Mouse (Mus musculus): Measurements from ENCODE around the gene Tex9. TPM values are rescaled to one million over a fixed set of nuclear protein-coding genes. Genes with fewer than 3 reads are reported as not detected.
A peak's percentile ranks its signal among the peaks of the same experiment; 100 is the strongest.

Tex9 gene
- polyA plus RNA-seq, 1 experiment from 2014 or later, result 34.6 TPM

GRCm38 (mm10) chr9:72493465-72493864 is 1.5 kb upstream of the Tex9 start:
- Histone ChIP-seq H3K4me3 (ENCODE audit: low read length) (no peak overlapping the region), H3K9me3 (ENCODE audit: control insufficient read depth, low read length) (no peaks in the 10 kb centered on the region), H3K4me2 (ENCODE audit: low read length) (no peak overlapping the region), H3K9ac (ENCODE audit: low read depth, low read length) (no peak overlapping the region), H3K27me3 (replicated peaks; ENCODE audit: control insufficient read depth, insufficient read depth, low read length) (no peaks in the 10 kb centered on the region), H3K36me3 (ENCODE audit: control insufficient read depth, insufficient read depth, low read length) (no peaks in the 10 kb centered on the region), H3K4me1 (ENCODE audit: control insufficient read depth, insufficient read depth, low read depth, low read length) (peaks cover 4% of the 10 kb centered on the region), H3K27ac (ENCODE audit: low read depth, low read length) (no peak overlapping the region)
- no peak for ATAC-seq
- 76% methylated on average over 2 of the region's 2 CpGs for WGBS

DNA sequence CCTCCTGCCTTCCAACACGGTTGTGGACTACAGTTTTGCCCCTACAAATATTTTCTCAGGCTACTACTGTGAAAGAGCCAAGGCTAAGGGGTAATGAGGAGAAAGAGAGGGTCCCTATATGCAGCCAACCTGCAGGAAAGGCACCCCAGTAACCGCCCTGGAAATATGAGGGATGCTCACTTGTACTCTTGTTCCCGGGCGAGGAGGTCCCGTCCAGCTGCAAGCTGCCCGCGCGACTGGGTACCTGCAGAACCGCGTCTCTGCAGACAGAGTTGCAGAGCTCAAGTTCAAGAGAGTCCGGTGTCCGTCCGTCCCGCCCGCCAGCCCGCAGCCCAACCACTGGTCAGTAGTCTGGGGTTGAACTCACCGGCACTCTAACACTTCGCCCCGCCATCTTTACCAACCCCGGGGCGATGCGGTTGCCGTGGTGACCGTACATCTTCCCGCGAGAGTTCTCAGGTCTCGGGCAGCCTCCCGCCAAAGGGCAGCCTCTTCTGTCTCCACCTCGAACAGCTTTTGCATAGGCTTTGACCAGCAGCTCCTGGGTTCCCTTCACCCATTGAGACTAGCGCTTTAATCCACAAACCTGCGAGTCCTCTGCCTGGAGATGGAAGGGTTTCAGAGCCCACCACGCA is 336 bp downstream of the Tex9 start:
- no peaks in the 10 kb centered on the region for H3K27me3 ChIP-seq (replicated peaks; ENCODE audit: control insufficient read depth, insufficient read depth, low read length)
- no peaks in the 10 kb centered on the region for H3K9me3 ChIP-seq (ENCODE audit: control insufficient read depth, low read length)
- peak overlapping the region; percentile 77 for H3K27ac ChIP-seq (ENCODE audit: low read depth, low read length)
- H3K9ac ChIP-seq (ENCODE audit: low read depth, low read length), result peak overlapping the region; percentile 63
- peak overlapping the region; percentile 52 for H3K4me3 ChIP-seq (ENCODE audit: low read length)
- ATAC-seq, result peak; percentile 98
- H3K36me3 ChIP-seq (ENCODE audit: control insufficient read depth, insufficient read depth, low read length), result peaks cover 4% of the 10 kb centered on the region; the same call in 1 of the 2 replicates
- H3K4me1 ChIP-seq (ENCODE audit: control insufficient read depth, insufficient read depth, low read depth, low read length), result peaks cover 4% of the 10 kb centered on the region
- peak overlapping the region; percentile 59 for H3K4me2 ChIP-seq (ENCODE audit: low read length)
- under 1% methylated on average over 32 of the region's 32 CpGs for WGBS

DNA sequence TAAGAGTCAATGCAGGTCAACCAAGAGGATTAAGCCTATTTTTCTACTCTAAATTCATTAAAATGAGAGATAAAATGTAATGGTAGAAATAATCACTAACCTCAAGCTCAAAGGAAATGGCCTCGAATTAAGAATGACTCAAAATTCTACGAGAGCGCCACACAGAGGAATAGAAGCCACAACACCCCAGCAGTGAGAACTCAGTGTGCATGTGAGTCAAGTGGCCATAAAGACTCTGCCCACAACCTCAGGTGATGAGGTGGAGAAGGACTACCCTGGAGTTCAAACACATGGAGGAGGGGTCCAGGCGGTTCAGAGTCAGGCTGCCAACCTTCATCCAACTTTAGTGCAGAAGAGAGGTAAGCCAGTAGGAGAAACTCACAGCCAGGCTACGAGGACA is 2.9 kb downstream of the Tex9 start:
- H3K9ac ChIP-seq (ENCODE audit: low read depth, low read length), result no peak overlapping the region
- WGBS, result 95% methylated on average over 5 of the region's 5 CpGs
- peaks cover 4% of the 10 kb centered on the region for H3K4me1 ChIP-seq (ENCODE audit: control insufficient read depth, insufficient read depth, low read depth, low read length)
- no peaks in the 10 kb centered on the region for H3K9me3 ChIP-seq (ENCODE audit: control insufficient read depth, low read length)
- H3K4me3 ChIP-seq (ENCODE audit: low read length), result no peak overlapping the region
- H3K4me2 ChIP-seq (ENCODE audit: low read length), result no peak overlapping the region
- ATAC-seq, result no peak
- H3K36me3 ChIP-seq (ENCODE audit: control insufficient read depth, insufficient read depth, low read length), result peaks cover 4% of the 10 kb centered on the region; the same call in 1 of the 2 replicates
- no peak overlapping the region for H3K27ac ChIP-seq (ENCODE audit: low read depth, low read length)
- H3K27me3 ChIP-seq (replicated peaks; ENCODE audit: control insufficient read depth, insufficient read depth, low read length), result no peaks in the 10 kb centered on the region

DNA sequence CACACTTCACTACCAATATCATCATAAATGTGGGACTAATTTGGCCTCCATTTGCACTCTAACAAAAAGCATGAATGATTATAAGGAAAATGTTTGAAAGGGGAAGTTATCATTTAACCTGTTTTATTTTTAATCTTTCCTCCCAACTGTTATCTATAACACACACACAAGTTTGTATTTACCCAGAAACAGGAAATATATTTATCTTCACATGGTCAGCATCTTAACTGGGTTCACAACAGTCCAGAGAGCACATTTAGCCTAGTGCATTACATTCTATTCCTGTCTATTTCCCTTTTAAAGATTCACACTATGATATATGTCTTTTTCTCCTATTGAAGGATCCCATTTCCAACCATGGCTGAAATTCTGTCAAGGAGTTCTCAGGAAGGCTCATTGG is 3.5 kb downstream of the Tex9 start:
- Histone ChIP-seq H3K9me3 (ENCODE audit: control insufficient read depth, low read length) (no peaks in the 10 kb centered on the region), H3K9ac (ENCODE audit: low read depth, low read length) (no peak overlapping the region), H3K27me3 (replicated peaks; ENCODE audit: control insufficient read depth, insufficient read depth, low read length) (no peaks in the 10 kb centered on the region), H3K27ac (ENCODE audit: low read depth, low read length) (no peak overlapping the region), H3K4me2 (ENCODE audit: low read length) (no peak overlapping the region), H3K4me3 (ENCODE audit: low read length) (no peak overlapping the region), H3K36me3 (ENCODE audit: control insufficient read depth, insufficient read depth, low read length) (peaks cover 4% of the 10 kb centered on the region; the same call in 1 of the 2 replicates), H3K4me1 (ENCODE audit: control insufficient read depth, insufficient read depth, low read depth, low read length) (peaks cover 4% of the 10 kb centered on the region)
- ATAC-seq, result no peak

DNA sequence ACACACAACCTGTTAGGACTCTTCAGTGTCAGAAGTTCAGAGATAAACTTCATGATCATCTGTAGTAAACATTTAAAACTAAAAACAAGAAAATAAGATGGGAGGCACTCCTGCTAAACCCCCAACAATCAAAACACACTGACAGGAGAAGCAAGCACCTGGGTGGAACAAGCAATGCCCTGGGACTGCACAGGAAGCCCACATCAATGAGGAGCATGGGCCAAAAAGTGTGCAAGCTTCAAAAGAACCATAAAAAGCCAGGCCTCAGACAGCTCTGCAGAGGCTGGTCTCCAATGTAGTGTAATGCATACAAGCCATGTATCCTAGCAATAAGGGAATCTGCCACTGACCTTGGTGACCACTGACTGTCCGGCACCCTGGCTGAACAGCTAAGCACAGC is 12.7 kb downstream of the Tex9 start:
- H3K9me3 ChIP-seq (ENCODE audit: control insufficient read depth, low read length), result no peaks in the 10 kb centered on the region
- no peaks in the 10 kb centered on the region for H3K27me3 ChIP-seq (replicated peaks; ENCODE audit: control insufficient read depth, insufficient read depth, low read length)
- no peak overlapping the region for H3K4me2 ChIP-seq (ENCODE audit: low read length)
- H3K4me1 ChIP-seq (ENCODE audit: control insufficient read depth, insufficient read depth, low read depth, low read length), result no peaks in the 10 kb centered on the region
- no peak overlapping the region for H3K4me3 ChIP-seq (ENCODE audit: low read length)
- H3K36me3 ChIP-seq (ENCODE audit: control insufficient read depth, insufficient read depth, low read length), result peaks cover 2% of the 10 kb centered on the region; the same call in 1 of the 2 replicates
- WGBS, result 67% methylated on average over 1 of the region's 1 CpGs
- no peak for ATAC-seq
- H3K9ac ChIP-seq (ENCODE audit: low read depth, low read length), result no peak overlapping the region
- no peak overlapping the region for H3K27ac ChIP-seq (ENCODE audit: low read depth, low read length)

DNA sequence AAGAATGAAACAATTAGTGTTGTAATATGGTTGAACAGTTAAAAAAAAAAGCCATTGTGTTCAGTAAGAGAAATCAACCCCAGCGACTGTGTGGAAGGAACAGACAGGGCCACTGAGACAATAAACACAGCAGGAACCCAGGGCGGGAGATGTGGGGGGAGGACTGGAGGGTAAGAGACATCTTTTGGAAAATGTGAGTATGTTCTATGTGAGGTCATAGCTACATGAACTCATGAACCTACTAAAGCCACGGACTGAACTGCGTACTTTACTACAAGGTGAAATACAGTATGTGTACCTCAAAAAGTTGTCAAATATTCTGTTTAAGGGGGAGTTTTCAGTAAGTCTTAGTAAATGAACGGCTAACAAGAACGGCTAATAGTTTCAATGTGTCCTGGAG is 14.7 kb downstream of the Tex9 start:
- Histone ChIP-seq H3K36me3 (ENCODE audit: control insufficient read depth, insufficient read depth, low read length) (peaks cover 6% of the 10 kb centered on the region; the same call in 1 of the 2 replicates), H3K4me3 (ENCODE audit: low read length) (no peak overlapping the region), H3K4me2 (ENCODE audit: low read length) (no peak overlapping the region), H3K4me1 (ENCODE audit: control insufficient read depth, insufficient read depth, low read depth, low read length) (no peaks in the 10 kb centered on the region), H3K9ac (ENCODE audit: low read depth, low read length) (no peak overlapping the region), H3K27me3 (replicated peaks; ENCODE audit: control insufficient read depth, insufficient read depth, low read length) (no peaks in the 10 kb centered on the region), H3K27ac (ENCODE audit: low read depth, low read length) (no peak overlapping the region), H3K9me3 (ENCODE audit: control insufficient read depth, low read length) (no peaks in the 10 kb centered on the region)
- 64% methylated on average over 6 of the region's 6 CpGs for WGBS
- no peak for ATAC-seq

GRCm38 (mm10) chr9:72475511-72475910 is 16.5 kb downstream of the Tex9 start:
- Histone ChIP-seq H3K27me3 (replicated peaks; ENCODE audit: control insufficient read depth, insufficient read depth, low read length) (no peaks in the 10 kb centered on the region), H3K27ac (ENCODE audit: low read depth, low read length) (no peak overlapping the region), H3K9me3 (ENCODE audit: control insufficient read depth, low read length) (no peaks in the 10 kb centered on the region), H3K4me2 (ENCODE audit: low read length) (no peak overlapping the region), H3K4me3 (ENCODE audit: low read length) (no peak overlapping the region), H3K4me1 (ENCODE audit: control insufficient read depth, insufficient read depth, low read depth, low read length) (no peaks in the 10 kb centered on the region), H3K9ac (ENCODE audit: low read depth, low read length) (no peak overlapping the region), H3K36me3 (ENCODE audit: control insufficient read depth, insufficient read depth, low read length) (0 out of 2 replicates have a peak, but pooled peaks cover 4% of the 10 kb centered on the region)
- no peak for ATAC-seq
- 87% methylated on average over 9 of the region's 9 CpGs for WGBS

DNA sequence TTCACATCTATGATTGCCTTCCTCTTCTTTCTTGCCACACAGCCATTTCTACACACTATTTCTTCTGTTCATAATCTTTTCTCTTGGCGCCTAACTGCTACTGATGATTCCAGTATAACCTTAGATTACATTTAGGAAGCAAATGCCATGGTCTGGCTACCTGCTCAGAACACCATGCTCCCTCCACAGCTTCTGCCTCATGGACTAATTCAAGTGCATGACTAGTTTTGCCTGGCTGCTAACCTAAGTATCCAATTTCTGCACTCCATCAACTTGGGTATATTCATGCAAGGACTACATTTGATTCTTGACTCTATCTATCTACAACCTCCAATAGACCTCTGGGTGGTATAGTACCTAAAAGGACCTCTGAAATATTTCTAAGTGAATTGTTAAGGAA is 22.2 kb downstream of the Tex9 start:
- H3K4me1 ChIP-seq (ENCODE audit: control insufficient read depth, insufficient read depth, low read depth, low read length), result no peaks in the 10 kb centered on the region
- H3K4me3 ChIP-seq (ENCODE audit: low read length), result no peak overlapping the region
- H3K9me3 ChIP-seq (ENCODE audit: control insufficient read depth, low read length), result no peaks in the 10 kb centered on the region
- no peaks in the 10 kb centered on the region for H3K27me3 ChIP-seq (replicated peaks; ENCODE audit: control insufficient read depth, insufficient read depth, low read length)
- no peak overlapping the region for H3K9ac ChIP-seq (ENCODE audit: low read depth, low read length)
- ATAC-seq, result no peak
- H3K36me3 ChIP-seq (ENCODE audit: control insufficient read depth, insufficient read depth, low read length), result 0 out of 2 replicates have a peak, but pooled peaks cover 4% of the 10 kb centered on the region
- H3K4me2 ChIP-seq (ENCODE audit: low read length), result no peak overlapping the region
- 94% methylated on average over 1 of the region's 1 CpGs for WGBS
- no peak overlapping the region for H3K27ac ChIP-seq (ENCODE audit: low read depth, low read length)

DNA sequence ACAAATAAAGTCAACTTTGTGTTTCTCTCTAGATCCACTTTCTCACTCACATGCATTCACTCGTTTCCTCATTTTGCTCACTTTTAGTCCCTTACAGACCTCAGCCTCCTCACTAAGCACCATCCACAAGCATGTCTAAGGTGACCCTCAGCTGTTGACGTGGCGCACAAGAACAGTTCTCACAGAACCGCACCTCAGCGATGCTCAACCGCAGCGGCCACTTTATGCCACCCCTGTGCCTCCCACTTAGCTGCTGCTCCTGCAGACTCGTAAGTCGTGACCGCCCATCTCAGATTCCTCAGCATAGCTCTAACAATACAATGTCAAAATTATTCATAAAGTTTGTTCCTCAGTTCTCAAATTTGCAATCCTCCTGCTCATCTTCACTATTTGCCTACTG is 23.4 kb downstream of the Tex9 start:
- Histone ChIP-seq H3K9ac (ENCODE audit: low read depth, low read length) (no peak overlapping the region), H3K4me2 (ENCODE audit: low read length) (no peak overlapping the region), H3K4me3 (ENCODE audit: low read length) (no peak overlapping the region), H3K27me3 (replicated peaks; ENCODE audit: control insufficient read depth, insufficient read depth, low read length) (no peaks in the 10 kb centered on the region), H3K36me3 (ENCODE audit: control insufficient read depth, insufficient read depth, low read length) (0 out of 2 replicates have a peak, but pooled peaks cover 4% of the 10 kb centered on the region), H3K4me1 (ENCODE audit: control insufficient read depth, insufficient read depth, low read depth, low read length) (no peaks in the 10 kb centered on the region), H3K9me3 (ENCODE audit: control insufficient read depth, low read length) (no peaks in the 10 kb centered on the region), H3K27ac (ENCODE audit: low read depth, low read length) (no peak overlapping the region)
- 92% methylated on average over 10 of the region's 10 CpGs for WGBS
- no peak for ATAC-seq

All from hindbrain, embryonic 16.5 days (tissue).